In the genomic region with DNA sequence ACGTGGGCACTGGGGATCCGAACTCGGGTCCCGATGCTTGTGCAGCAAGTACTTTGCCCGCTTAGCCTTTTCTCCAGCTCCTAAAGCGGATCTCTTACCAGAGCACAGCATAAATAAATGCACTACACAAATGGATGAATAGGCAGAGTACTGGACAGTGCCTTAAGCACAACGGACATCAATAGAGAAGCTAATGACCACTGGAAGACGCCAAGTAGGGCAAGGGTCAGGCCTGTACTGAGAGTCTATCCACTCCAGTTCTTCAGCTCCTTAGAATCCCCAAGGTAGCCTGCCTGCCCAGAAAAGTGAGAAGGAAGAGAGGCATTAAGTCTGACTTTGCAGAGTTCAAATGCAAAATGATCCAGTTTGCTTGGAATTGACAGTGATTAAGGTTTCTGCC, we compare ENCODE assay signal across 13 mouse cellular contexts.
DNase-seq lines count a peak whose midpoint lies in the region.
"Had no signal": no experiment of that assay in that cellular context is flagged by ENCODE, and none has a peak within 500 bp of the region (broad histone marks: within the 10 kb centered on the region; RNA-seq: fewer than 3 reads in every experiment).

No protein-coding gene starts in this region.

- DNase-seq in adrenal gland, postnatal 14 days, result peak; percentile 29
- DNase-seq in adrenal gland, adult 2 months, result no peak
- DNase-seq in heart, postnatal 4 days, result peak; percentile 14
- no peak for DNase-seq in heart, adult 8-10 months (ENCODE audit: low spot score)
- peak; percentile 3 to 7 for DNase-seq in left cerebral cortex, postnatal 14 days (ENCODE audit: low spot score in 2 of 2)
- no peak for DNase-seq in left cerebral cortex, postnatal 25 days (ENCODE audit: low spot score in 2 of 2)
- peak; percentile 47 for DNase-seq in kidney, adult 9 months
- no peak for DNase-seq in retina, embryonic 14.5 days (ENCODE audit: low spot score)
- DNase-seq: cerebellum, adult 8-10 months; lung, embryonic 14.5 days; retina, postnatal 1 day; spleen, adult 18-20 months; thymus, adult 18-20 months had no signal

- intact Hi-C loops in left cerebral cortex, postnatal 14 days (cut with DNase I), result no loop called here
- intact Hi-C loops in left cerebral cortex, postnatal 25 days (cut with DNase I), result no loop called here

Comparison
In these comparisons a context has a peak if more than half of its experiments do, and no peak if none do; other contexts are left out.
1. DNase-seq: peak in adrenal gland, postnatal 14 days (single experiment), heart, postnatal 4 days (single experiment), left cerebral cortex, postnatal 14 days (2 of 2) and kidney, adult 9 months (single experiment); none in adrenal gland, adult 2 months (single experiment), heart, adult 8-10 months (single experiment), left cerebral cortex, postnatal 25 days (0 of 2) and retina, embryonic 14.5 days (single experiment).